Mouse (Mus musculus) hindbrain, postnatal 0 days (tissue): ENCODE measurements around the gene E330017A01Rik. TPM values are rescaled to one million over a fixed set of nuclear protein-coding genes. Genes with fewer than 3 reads are reported as not detected.

ENCODE experiments used
- ATAC-seq: fragments of 200-750 bp; cut with Nextera tagmentation; 2 replicates; pipeline ENCODE4 v1.8.0; 2017; ENCODE audit warnings: mild to moderate bottlenecking, moderate TSS enrichment, moderate library complexity
- DNase-seq: peaks from one replicate; pipeline ENCODE4 v3.0.0-alpha.2; 2015; ENCODE audit warnings: low spot score
- H3K27ac ChIP-seq: fragments of 300-500 bp; sonication (generic); 2 replicates; pipeline ENCODE4 v1.5.1; 2014; ENCODE audit warnings: mild to moderate bottlenecking
- H3K27me3 ChIP-seq: fragments of 300-500 bp; sonication (generic); 2 replicates; pipeline ENCODE4 v1.6.1; 2014; ENCODE audit warnings: low read length, mixed read lengths; ENCODE audit not compliant: insufficient read depth
- H3K36me3 ChIP-seq: fragments of 300-500 bp; sonication (generic); 2 replicates; pipeline ENCODE4 v1.6.1; 2014; ENCODE audit warnings: low read length, mixed read lengths; ENCODE audit not compliant: insufficient read depth
- H3K4me1 ChIP-seq: fragments of 300-500 bp; sonication (generic); 2 replicates; pipeline ENCODE4 v1.6.1; 2014; ENCODE audit warnings: antibody characterized with exemption, low read length, mixed read lengths; ENCODE audit not compliant: insufficient read depth
- H3K4me2 ChIP-seq: fragments of 300-500 bp; sonication (generic); 2 replicates; pipeline ENCODE4 v1.6.1; 2014; ENCODE audit warnings: low read depth, mild to moderate bottlenecking, low read length, moderate library complexity, mixed read lengths
- H3K4me3 ChIP-seq: fragments of 300-500 bp; sonication (generic); 2 replicates; pipeline ENCODE4 v1.5.1; 2014; ENCODE audit warnings: low read length
- H3K9ac ChIP-seq: fragments of 300-500 bp; sonication (generic); replicated peaks from 2 replicates; pipeline ENCODE4 v1.6.1; 2014; ENCODE audit warnings: mild to moderate bottlenecking, low read length, moderate library complexity, mixed read lengths
- H3K9me3 ChIP-seq: fragments of 300-500 bp; sonication (generic); 2 replicates; pipeline ENCODE4 v1.6.1; 2016; ENCODE audit warnings: low read length, mixed read lengths
- CTCF ChIP-seq: IDR thresholded peaks from 2 replicates; pipeline ENCODE4 v1.5.1; 2016; ENCODE audit warnings: antibody characterized with exemption, control low read depth, low read depth
- WGBS: fragments of 180-500 bp; shearing (Covaris S2); extraction: QIAGEN DNeasy Blood & Tissue Kit; methylation state at CpG from one replicate; pipeline ENCODE4 v1.1.7; 2014; 5-methylcytosine and 5-hydroxymethylcytosine counted together
- polyA plus RNA-seq: library from polyadenylated mRNA; unstranded; fragments of >200 nt; fragmentation: Nextera tagmentation; extraction: Ambion mirVana; gene quantifications from 2 replicates; pipeline ENCODE4 v1.2.1, GENCODE M21; 2015
- total RNA-seq: library from RNA; depleted of rRNA; stranded (reverse); fragments of >200 nt; gene quantifications from 2 replicates; pipeline ENCODE4 v1.2.3, GENCODE M21; 2014; rRNA removed

Gene E330017A01Rik
- not detected in 2 replicates for total RNA-seq
- polyA plus RNA-seq, result 0.16 TPM in 1 of 2 replicates, not detected in the other

GRCm38 (mm10) chr16:58638689-58639175, at the start of gene E330017A01Rik:
Gene E330017A01Rik (minus strand): TSS chr16:58638739.
- ATAC-seq (no peak), DNase-seq (no peak)
- Histone ChIP-seq H3K36me3 (no peaks in the 10 kb centered on the region), H3K4me3 (no peak within 1 kb of the TSS), H3K27ac (no peak within 1 kb of the TSS), H3K9me3 (no peaks in the 10 kb centered on the region), H3K9ac (no peak within 1 kb of the TSS), H3K4me1 (no peaks in the 10 kb centered on the region), H3K4me2 (no peak within 1 kb of the TSS), H3K27me3 (no peaks in the 10 kb centered on the region)
- no peak for TF ChIP-seq CTCF
- 75% methylated on average over 3 of the region's 3 CpGs for WGBS

- 0 out of 2 replicates have a peak, but pooled peaks cover 3% of the 10 kb centered on the region for H3K36me3 ChIP-seq
- no peaks in the 10 kb centered on the region for H3K4me1 ChIP-seq
- TF ChIP-seq CTCF, result no peak
- no peak overlapping the region for H3K9ac ChIP-seq
- no peaks in the 10 kb centered on the region for H3K9me3 ChIP-seq
- no peak overlapping the region for H3K4me3 ChIP-seq
- WGBS, result 83% methylated on average over 20 of the region's 20 CpGs
- H3K4me2 ChIP-seq, result no peak overlapping the region
- no peak for ATAC-seq
- no peak for DNase-seq
- no peak overlapping the region for H3K27ac ChIP-seq
- no peaks in the 10 kb centered on the region for H3K27me3 ChIP-seq
These were observed 47.3 kb upstream of the E330017A01Rik start for GRCm38 (mm10) chr16:58685548-58686537.

- Histone ChIP-seq H3K27me3 (no peaks in the 10 kb centered on the region), H3K36me3 (0 out of 2 replicates have a peak, but pooled peaks cover 3% of the 10 kb centered on the region)
- DNase-seq, result no peak
These were observed 46.0 kb upstream of the E330017A01Rik start for GRCm38 (mm10) chr16:58684537-58684936.

GRCm38 (mm10) chr16:58683911-58684310, 45.4 kb upstream of the E330017A01Rik start:
- Histone ChIP-seq H3K27ac (no peak overlapping the region), H3K36me3 (0 out of 2 replicates have a peak, but pooled peaks cover 3% of the 10 kb centered on the region), H3K9ac (no peak overlapping the region), H3K4me3 (no peak overlapping the region), H3K27me3 (no peaks in the 10 kb centered on the region), H3K4me2 (no peak overlapping the region), H3K4me1 (no peaks in the 10 kb centered on the region), H3K9me3 (no peaks in the 10 kb centered on the region)
- ATAC-seq, result no peak
- no peak for TF ChIP-seq CTCF
- 89% methylated on average over 4 of the region's 4 CpGs for WGBS
- DNase-seq, result no peak

More at GRCm38 (mm10) chr16:58684537-58684936, 46.0 kb upstream of the E330017A01Rik start:
- H3K4me2 ChIP-seq, result no peak overlapping the region
- TF ChIP-seq CTCF, result no peak
- no peaks in the 10 kb centered on the region for H3K9me3 ChIP-seq
- H3K9ac ChIP-seq, result no peak overlapping the region
- H3K4me3 ChIP-seq, result no peak overlapping the region
- no peak overlapping the region for H3K27ac ChIP-seq
- ATAC-seq, result no peak
- no peaks in the 10 kb centered on the region for H3K4me1 ChIP-seq

- no peak for TF ChIP-seq CTCF
- DNase-seq (no peak), ATAC-seq (no peak)
- Histone ChIP-seq H3K27ac (no peak overlapping the region), H3K4me1 (no peaks in the 10 kb centered on the region), H3K9ac (no peak overlapping the region), H3K4me2 (no peak overlapping the region), H3K9me3 (no peaks in the 10 kb centered on the region), H3K36me3 (peaks cover 3% of the 10 kb centered on the region; the same call in 1 of the 2 replicates), H3K4me3 (no peak overlapping the region), H3K27me3 (no peaks in the 10 kb centered on the region)
- WGBS, result 84% methylated on average over 7 of the region's 7 CpGs
These were observed 44.3 kb upstream of the E330017A01Rik start for GRCm38 (mm10) chr16:58682870-58683269.

- Histone ChIP-seq H3K9me3 (no peaks in the 10 kb centered on the region), H3K36me3 (peaks cover 3% of the 10 kb centered on the region; the same call in 1 of the 2 replicates), H3K4me2 (no peak overlapping the region), H3K4me3 (no peak overlapping the region), H3K4me1 (no peaks in the 10 kb centered on the region), H3K9ac (no peak overlapping the region), H3K27ac (no peak overlapping the region), H3K27me3 (no peaks in the 10 kb centered on the region)
- WGBS, result 89% methylated on average over 6 of the region's 6 CpGs
- no peak for TF ChIP-seq CTCF
- ATAC-seq, result no peak
- DNase-seq, result no peak
These were observed 43.5 kb upstream of the E330017A01Rik start for GRCm38 (mm10) chr16:58682046-58682445.

GRCm38 (mm10) chr16:58678660-58679059, 40.1 kb upstream of the E330017A01Rik start:
- no peak for ATAC-seq
- Histone ChIP-seq H3K4me1 (no peaks in the 10 kb centered on the region), H3K36me3 (peaks cover 24% of the 10 kb centered on the region)

More at GRCm38 (mm10) chr16:58678660-58679059, 40.1 kb upstream of the E330017A01Rik start:
- Histone ChIP-seq H3K27me3 (no peaks in the 10 kb centered on the region), H3K9me3 (no peaks in the 10 kb centered on the region), H3K9ac (no peak overlapping the region), H3K27ac (no peak overlapping the region), H3K4me3 (no peak overlapping the region), H3K4me2 (no peak overlapping the region)
- DNase-seq, result no peak
- 79% methylated on average over 7 of the region's 7 CpGs for WGBS
- TF ChIP-seq CTCF, result no peak
